Mouse (Mus musculus) adrenal gland, adult 8-10 months (tissue): ENCODE results near the gene Cipc. TPM values are rescaled to one million over a fixed set of nuclear protein-coding genes. Genes with fewer than 3 reads are reported as not detected.

Experiments used
- DNase-seq: peaks from one replicate; pipeline ENCODE4 v3.0.0; 2022
- total RNA-seq, 4 experiments: library from RNA; stranded (reverse); gene quantifications; 2 replicates each; pipeline ENCODE4 v1.2.4; 2022

Cipc gene
- total RNA-seq, 4 experiments from 2014 or later: 25.4 to 43.9 (median 32.1) TPM

DNA sequence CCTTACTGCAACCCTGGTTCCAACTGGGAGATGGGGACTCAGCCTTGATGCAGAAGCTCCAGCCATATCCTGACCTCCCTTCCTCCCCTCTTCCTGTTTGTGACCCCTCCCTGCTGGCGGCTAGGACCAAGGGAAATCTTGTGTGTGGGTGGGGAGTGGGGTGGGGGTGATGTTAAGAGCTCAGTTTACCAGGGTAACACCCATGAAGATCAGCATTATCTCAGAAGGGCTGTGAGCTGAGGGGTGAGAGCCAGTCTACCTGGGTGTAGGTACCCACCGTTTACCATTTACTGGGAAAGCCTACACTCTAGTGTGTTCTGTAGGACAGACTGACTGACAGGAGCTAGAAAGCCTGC is 43.9 kb downstream of the Cipc start:
- DNase-seq: no peak

DNA sequence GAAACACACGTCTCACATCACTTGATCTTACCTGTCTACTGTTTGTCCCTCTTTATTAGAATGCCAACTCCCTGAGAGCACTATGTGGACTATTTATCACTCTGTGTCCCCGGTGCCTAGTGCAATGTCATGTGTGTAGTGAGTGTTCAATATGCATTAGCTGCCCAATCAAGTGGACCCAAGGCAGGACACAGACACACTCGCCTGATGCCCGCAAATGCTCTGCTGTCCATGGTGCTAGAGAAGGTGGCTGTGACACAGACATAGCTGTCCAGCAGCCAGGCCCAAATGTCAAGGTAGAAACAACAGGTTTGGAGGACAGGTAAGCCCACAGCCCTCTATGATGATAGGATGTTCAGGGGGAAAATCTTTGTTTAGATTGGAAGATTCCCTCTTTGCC is 47.3 kb downstream of the Cipc start:
- no peak for DNase-seq

DNA sequence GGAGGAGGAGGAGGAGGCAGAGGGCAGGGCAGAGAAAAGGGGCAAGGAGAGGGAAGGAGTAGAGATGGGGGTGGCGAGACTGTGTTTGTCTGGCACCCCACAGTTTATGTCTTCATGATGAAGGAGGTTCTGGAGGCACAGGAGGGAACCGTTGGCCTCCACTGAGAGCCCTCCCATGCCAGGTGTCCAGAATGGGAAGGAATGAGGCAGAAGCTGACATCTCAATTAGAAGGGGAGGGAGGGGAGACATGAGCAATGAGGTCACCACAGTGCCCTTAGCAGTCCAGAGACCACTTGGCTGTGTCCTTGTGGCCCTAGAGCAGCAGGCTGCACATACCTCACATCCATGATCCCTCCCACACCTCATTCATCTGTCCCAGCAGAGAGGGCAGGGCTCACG is 47.9 kb downstream of the Cipc start:
- no peak for DNase-seq

DNA sequence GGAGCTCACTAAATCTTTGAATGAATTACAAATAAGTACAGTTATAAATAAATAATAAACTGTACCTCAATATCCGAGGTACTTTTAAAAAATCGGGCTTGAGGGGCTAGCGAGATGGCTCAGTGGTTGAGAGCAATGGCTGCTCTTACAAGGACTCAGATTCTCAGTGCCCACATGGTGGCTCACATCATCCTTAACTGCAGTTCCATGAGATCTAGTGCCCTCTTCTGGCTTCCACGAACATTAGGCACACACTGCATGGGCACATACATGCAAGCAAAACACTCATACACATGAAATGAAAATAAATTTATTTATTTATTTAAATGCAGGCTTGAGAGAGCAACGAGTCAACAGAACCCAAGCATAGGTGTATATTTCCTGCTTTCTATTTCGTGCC is 49.1 kb downstream of the Cipc start:
- DNase-seq: no peak

DNA sequence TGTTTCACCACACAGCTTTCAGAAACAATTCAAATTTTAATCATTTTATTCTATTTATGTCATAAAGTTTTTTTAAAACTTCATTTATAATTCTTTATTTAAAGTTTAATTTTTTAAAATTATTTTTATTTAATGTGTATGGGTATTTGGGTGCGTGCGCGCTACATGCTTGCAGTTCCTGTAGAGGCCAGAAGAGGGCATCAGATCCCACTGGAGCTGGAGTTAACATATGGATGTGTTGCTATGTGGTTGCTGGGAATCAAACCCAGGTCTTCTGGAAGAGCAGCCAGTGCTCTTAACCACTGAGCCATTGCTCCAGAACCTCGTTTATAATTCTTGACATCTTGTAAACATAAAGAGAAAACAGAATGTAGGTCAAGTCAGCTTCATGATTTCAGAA is 51.9 kb downstream of the Cipc start:
- DNase-seq: no peak

DNA sequence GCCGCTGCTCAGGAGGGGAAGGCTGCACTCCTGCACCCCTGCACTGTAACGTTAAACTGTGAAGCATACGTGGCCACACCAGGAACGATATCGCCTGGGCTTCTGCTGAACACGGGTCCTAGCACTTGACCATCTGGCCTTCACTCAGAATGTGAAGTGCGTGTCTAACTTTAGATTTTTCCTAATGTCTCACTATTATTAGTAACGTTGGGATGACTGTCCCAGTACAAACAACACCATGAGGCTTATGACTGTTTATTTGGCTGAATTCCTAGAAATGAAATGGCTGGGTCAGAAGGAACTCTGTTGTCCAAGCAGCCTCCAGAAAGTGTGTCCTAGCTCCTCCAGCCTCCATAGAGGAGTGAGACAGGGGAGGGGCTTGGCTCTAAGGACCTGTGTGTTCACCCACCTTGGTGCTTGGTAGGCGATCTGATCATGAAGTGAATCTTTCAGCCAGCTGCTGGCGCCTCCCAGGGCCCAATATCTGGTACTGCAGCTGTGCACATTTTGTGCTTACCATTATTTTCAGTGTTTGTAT is 52.5 kb downstream of the Cipc start:
- DNase-seq: no peak

DNA sequence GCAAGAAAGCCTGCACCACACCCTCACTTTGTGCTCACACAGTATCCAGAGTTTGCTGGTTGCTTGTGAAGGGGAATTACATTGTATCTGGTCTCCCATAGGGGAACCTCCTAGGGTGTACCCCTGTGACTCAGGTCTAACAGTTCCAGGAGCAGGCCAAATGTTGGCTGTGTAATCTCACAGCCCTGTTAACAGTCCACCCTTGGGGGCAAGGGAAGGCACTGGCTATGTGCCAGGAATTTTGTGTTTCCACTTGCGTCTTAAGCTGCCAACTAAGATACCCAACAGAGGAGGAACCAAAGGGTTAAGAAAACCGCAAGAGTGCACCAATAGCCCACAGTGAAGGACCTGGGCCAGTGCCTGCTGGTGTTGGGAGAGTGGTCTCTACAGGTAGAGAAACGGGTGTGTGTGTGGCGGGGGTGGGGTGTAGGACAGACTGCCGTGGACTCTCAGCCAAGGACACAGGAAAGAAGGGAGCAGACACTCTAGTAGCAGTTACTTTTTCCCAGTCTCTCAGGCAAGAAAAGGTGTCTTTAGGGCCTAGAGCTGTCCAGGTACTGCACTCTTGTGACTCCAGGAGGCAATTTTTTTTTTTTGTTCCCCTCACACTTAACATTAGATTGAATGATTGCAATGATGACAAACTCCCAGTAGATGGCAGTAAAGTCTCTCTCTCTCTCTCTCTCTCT is 53.5 kb downstream of the Cipc start:
- no peak for DNase-seq

DNA sequence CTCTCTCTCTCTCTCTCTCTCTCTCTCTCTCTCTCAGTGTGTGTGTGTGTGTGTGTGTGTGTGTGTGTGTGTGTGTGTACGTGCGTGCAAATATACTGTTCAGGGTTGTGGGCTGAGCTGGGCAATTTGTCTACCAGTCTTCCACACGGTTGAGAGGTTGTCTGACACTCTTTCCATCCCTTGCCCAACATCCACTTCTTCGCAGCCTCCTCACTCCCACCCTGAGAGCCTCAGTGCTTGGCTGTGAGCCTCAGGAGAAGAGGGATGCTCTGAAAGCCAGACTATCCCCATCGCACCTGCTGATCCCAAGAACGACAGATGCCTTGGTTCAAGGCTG is 54.0 kb downstream of the Cipc start:
- DNase-seq: no peak

DNA sequence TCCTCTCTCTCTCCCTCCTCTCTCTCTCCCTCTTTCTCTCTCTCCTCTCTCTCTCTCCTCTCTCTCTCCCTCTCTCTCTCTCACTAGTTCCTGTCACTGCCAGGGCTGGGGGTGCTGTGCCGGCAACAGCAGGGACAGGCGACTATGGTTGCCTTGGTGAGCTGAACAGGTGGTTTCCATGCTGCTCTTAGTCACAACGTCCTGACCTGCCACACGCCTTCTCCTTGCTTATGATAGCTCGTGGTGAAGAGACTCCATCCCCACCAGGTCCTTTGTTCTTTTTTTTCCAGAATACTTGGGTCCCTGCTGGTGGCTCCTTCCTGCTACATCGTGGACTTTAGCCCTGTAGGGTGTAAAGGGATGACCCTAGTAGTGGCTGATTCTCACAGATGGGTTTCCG is 55.4 kb downstream of the Cipc start:
- DNase-seq: no peak

DNA sequence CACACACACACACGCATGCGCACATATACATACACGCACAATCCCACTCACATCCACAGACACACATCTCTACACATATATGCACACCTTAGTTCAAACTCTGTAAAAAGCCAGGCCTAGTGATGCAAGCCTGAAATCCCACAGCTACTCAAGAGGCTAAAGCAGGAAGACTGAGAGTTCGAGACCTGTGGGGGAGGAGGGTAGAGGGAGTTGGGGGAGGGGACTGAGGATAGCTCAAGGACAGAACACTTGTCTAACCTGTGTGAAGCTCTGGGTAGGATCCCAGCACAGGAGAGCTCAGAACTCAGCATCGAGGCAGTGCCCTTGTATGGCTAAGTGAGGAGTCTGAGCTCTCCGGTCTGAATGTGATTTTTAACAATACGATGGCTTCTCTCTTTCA is 56.0 kb downstream of the Cipc start:
- DNase-seq: no peak

DNA sequence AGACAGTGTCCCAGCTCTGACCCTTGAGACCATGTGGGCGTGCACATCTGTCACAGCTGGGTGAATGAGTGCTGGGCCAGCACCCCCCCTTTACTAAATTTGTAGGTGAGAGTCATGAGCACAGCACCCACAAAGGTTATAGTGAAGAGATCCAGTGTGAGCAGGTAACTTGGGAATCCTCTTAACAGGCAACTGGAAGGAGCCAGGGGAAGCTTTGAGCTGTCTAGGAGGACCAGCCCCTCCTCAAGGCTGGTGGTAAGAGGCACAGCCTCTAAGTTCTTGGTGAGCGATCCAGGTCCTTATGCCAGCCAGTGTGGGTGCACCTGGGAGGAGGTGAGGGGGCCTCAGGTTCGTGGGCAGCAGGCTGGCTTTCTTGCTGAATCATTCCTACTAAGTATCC is 56.8 kb downstream of the Cipc start:
- DNase-seq: no peak

DNA sequence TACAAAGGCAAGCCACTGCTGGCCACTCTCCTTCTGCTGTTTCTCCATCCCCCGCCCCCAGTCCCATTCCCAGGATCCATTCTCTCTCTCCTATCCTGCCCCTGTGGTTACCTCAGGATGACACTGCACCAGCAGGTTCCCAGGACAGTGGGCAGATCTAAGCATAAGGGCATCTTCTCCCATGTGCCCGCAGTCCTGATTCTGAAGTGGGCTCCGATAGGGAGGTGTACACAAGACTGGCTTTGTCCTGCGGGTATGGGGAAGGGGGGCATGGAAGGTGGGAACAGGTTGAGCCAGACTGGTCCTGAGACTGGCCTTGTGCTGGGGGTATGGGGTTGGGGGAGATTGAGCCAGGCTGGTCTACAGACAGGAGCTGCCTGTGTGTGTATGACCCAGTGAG is 57.8 kb downstream of the Cipc start:
- no peak for DNase-seq

Other genes with a start within 250 kb of the Cipc start
- gene Angel1, start 220.6 kb upstream of the Cipc start, total RNA-seq: 1 to 10 TPM; 2.7 to 6.6 (median 4.6) TPM
- not detected for gene Lrrc74a, start 212.7 kb upstream of the Cipc start, total RNA-seq
- gene Irf2bpl, start 62.2 kb upstream of the Cipc start, total RNA-seq: 10 to 100 TPM; 69.8 to 92.2 (median 82.8) TPM
- 1 to 10 TPM; 1.8 to 4.7 (median 3.0) TPM for gene Zdhhc22, start 43.4 kb downstream of the Cipc start, total RNA-seq
- gene Tmem63c, start 74.3 kb downstream of the Cipc start, total RNA-seq: 1 to 10 TPM; 2.3 to 4.8 (median 3.1) TPM
- gene Ngb, start 155.5 kb downstream of the Cipc start, total RNA-seq: 1 to 10 TPM; 3.8 to 6.8 (median 5.4) TPM
- 100 to 1,000 TPM in 3 of 4 experiments, 10 to 100 TPM in 1; 96.8 to 133 (median 104) TPM for gene Gstz1, start 200.1 kb downstream of the Cipc start, total RNA-seq
- 10 to 100 TPM; 14.5 to 16.6 (median 15.7) TPM for gene Pomt2, start 200.9 kb downstream of the Cipc start, total RNA-seq